Mouse (Mus musculus): Measurements from ENCODE around the gene Ankrd9. TPM values are rescaled to one million over a fixed set of nuclear protein-coding genes. Genes with fewer than 3 reads are reported as not detected.

The Ankrd9 gene
- total and polyA plus RNA-seq, 2 experiments: 1.4 to 12.8 TPM

GRCm38 (mm10) chr12:111004142-111004541 is 25.3 kb upstream of the Ankrd9 start:
- Histone ChIP-seq H3K27me3 (ENCODE audit: control insufficient read depth, insufficient read depth, low read length) (no peaks in the 10 kb centered on the region), H3K4me3 (ENCODE audit: insufficient read depth, low read depth, low read length) (no peak overlapping the region), H3K79me2 (ENCODE audit: control insufficient read depth, insufficient read depth, low read length) (no peaks in the 10 kb centered on the region), H3K27ac (replicated peaks; ENCODE audit: insufficient read depth, low read depth, low read length) (no peak overlapping the region), H3K9ac (ENCODE audit: low read depth, low read length) (no peak overlapping the region), H3K36me3 (ENCODE audit: control insufficient read depth, insufficient read depth, low read length) (no peaks in the 10 kb centered on the region), H3K4me1 (ENCODE audit: control insufficient read depth, insufficient read depth, low read length) (no peaks in the 10 kb centered on the region; the same call in 1 of the 2 replicates)
- TF ChIP-seq POLR2A (IDR thresholded peaks at IDR 0.05; ENCODE audit: extremely low read depth, insufficient read depth, low read length) (no peak), CTCF (IDR thresholded peaks at IDR 0.05; ENCODE audit: low read depth, low read length) (no peak)
- 90% methylated on average over 9 of the region's 9 CpGs for WGBS
- no peak for DNase-seq (ENCODE audit: extremely low read depth, low read depth, low spot score)

DNA sequence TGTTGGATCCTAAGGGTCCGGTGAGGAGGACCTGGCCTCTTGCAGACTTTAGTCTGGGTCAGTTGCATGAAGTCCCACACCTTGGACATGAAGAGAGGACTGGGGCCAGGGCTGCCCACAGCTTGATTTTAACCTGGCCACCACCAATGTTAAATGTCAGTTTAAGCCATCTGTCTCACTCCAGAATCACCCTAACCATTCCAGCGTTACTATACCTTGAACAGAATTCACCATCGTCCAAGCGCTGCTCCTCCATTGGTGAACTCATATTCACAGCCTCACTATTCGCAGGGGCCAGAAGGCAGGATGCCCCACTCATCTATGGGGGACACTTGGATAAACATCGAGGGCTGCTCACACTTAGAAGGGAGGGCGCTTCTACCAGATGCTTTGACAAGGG is 22.1 kb upstream of the Ankrd9 start:
- WGBS: 90% methylated on average over 7 of the region's 7 CpGs

DNA sequence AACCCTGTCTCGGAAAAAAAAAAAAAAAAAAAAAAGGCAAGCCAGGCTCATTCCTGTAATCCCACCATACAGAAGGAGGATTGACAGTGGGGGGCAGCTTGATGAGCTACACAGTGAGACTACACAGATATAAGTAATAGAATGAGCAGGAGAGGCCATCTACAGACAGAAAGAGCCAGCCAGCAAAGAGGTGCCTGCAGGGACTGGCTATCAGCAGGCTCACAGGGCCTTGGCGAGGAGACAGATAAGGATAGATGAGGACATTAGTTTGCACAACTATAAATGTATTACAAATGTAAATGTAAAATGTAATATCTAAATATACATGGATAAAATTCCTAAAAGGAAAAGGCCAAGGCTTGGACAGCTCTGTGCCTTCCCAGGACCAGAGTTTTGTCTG is 21.0 kb upstream of the Ankrd9 start:
- WGBS: 77% methylated on average over 2 of the region's 2 CpGs
- H3K9ac ChIP-seq (ENCODE audit: low read depth, low read length): no peak overlapping the region
- no peaks in the 10 kb centered on the region for H3K36me3 ChIP-seq (ENCODE audit: control insufficient read depth, insufficient read depth, low read length)
- no peak overlapping the region for H3K27ac ChIP-seq (replicated peaks; ENCODE audit: insufficient read depth, low read depth, low read length)
- DNase-seq (ENCODE audit: extremely low read depth, low read depth, low spot score): no peak
- H3K4me1 ChIP-seq (ENCODE audit: control insufficient read depth, insufficient read depth, low read length): no peaks in the 10 kb centered on the region
- H3K4me3 ChIP-seq (ENCODE audit: insufficient read depth, low read depth, low read length): no peak overlapping the region
- no peaks in the 10 kb centered on the region for H3K79me2 ChIP-seq (ENCODE audit: control insufficient read depth, insufficient read depth, low read length)
- H3K27me3 ChIP-seq (ENCODE audit: control insufficient read depth, insufficient read depth, low read length): no peaks in the 10 kb centered on the region
- TF ChIP-seq POLR2A (IDR thresholded peaks at IDR 0.05; ENCODE audit: extremely low read depth, insufficient read depth, low read length): no peak
- TF ChIP-seq CTCF (IDR thresholded peaks at IDR 0.05; ENCODE audit: low read depth, low read length): no peak

More for the DNA sequence above, 22.1 kb upstream of the Ankrd9 start:
- H3K36me3 ChIP-seq (ENCODE audit: control insufficient read depth, insufficient read depth, low read length): no peaks in the 10 kb centered on the region
- no peak overlapping the region for H3K4me3 ChIP-seq (ENCODE audit: insufficient read depth, low read depth, low read length)
- no peaks in the 10 kb centered on the region for H3K79me2 ChIP-seq (ENCODE audit: control insufficient read depth, insufficient read depth, low read length)
- no peaks in the 10 kb centered on the region for H3K27me3 ChIP-seq (ENCODE audit: control insufficient read depth, insufficient read depth, low read length)
- TF ChIP-seq POLR2A (IDR thresholded peaks at IDR 0.05; ENCODE audit: extremely low read depth, insufficient read depth, low read length): no peak
- no peak for TF ChIP-seq CTCF (IDR thresholded peaks at IDR 0.05; ENCODE audit: low read depth, low read length)
- DNase-seq (ENCODE audit: extremely low read depth, low read depth, low spot score): no peak
- H3K27ac ChIP-seq (replicated peaks; ENCODE audit: insufficient read depth, low read depth, low read length): no peak overlapping the region
- no peak overlapping the region for H3K9ac ChIP-seq (ENCODE audit: low read depth, low read length)
- no peaks in the 10 kb centered on the region; the same call in 1 of the 2 replicates for H3K4me1 ChIP-seq (ENCODE audit: control insufficient read depth, insufficient read depth, low read length)

DNA sequence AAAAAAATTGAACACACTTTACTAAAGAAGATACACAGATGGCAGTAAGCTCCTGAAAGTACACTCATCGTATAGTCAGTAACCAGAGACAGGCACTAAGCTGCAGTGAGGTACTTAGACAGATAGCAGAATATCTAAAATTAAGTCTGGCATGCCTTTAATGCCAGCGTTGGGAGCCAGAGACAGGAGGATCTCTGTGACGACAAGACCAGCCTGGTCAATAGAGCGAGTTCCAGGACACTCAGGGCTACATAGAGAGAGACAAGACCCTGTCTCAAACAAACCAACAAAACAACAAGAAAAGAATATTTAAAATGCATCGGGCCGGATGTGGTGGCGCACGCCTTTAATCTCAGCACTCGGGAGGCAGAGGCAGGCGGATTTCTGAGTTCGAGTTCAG is 19.3 kb upstream of the Ankrd9 start:
- 96% methylated on average over 11 of the region's 11 CpGs for WGBS
- H3K4me1 ChIP-seq (ENCODE audit: control insufficient read depth, insufficient read depth, low read length): no peaks in the 10 kb centered on the region
- no peak overlapping the region for H3K4me3 ChIP-seq (ENCODE audit: insufficient read depth, low read depth, low read length)
- no peaks in the 10 kb centered on the region for H3K79me2 ChIP-seq (ENCODE audit: control insufficient read depth, insufficient read depth, low read length)
- DNase-seq (ENCODE audit: extremely low read depth, low read depth, low spot score): no peak
- TF ChIP-seq CTCF (IDR thresholded peaks at IDR 0.05; ENCODE audit: low read depth, low read length) (no peak), POLR2A (IDR thresholded peaks at IDR 0.05; ENCODE audit: extremely low read depth, insufficient read depth, low read length) (no peak)
- no peak overlapping the region for H3K27ac ChIP-seq (replicated peaks; ENCODE audit: insufficient read depth, low read depth, low read length)
- no peak overlapping the region for H3K9ac ChIP-seq (ENCODE audit: low read depth, low read length)
- no peaks in the 10 kb centered on the region for H3K27me3 ChIP-seq (ENCODE audit: control insufficient read depth, insufficient read depth, low read length)
- no peaks in the 10 kb centered on the region for H3K36me3 ChIP-seq (ENCODE audit: control insufficient read depth, insufficient read depth, low read length)

DNA sequence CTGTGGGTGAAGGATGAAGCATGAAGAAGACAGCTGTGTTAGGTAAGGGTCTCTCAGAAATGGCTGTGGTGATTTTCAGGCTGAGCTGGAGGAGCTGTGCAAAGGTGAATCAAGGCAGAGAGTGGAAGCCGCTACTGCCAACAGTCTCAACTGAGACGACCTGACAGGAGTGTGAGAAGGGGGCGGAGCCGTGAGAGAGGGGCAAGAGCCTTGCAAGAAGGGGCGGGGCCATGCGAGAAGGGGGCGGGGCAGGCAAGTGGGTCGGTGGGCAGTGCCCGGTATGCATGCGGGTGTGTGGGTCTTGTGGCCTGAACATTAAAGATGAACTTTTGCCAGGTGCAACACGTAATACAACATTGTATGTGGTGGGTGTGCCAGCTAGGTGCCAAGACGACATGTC is 15.8 kb upstream of the Ankrd9 start:
- no peak for DNase-seq (ENCODE audit: extremely low read depth, low read depth, low spot score)
- H3K4me1 ChIP-seq (ENCODE audit: control insufficient read depth, insufficient read depth, low read length): no peaks in the 10 kb centered on the region
- H3K79me2 ChIP-seq (ENCODE audit: control insufficient read depth, insufficient read depth, low read length): no peaks in the 10 kb centered on the region
- H3K27me3 ChIP-seq (ENCODE audit: control insufficient read depth, insufficient read depth, low read length): no peaks in the 10 kb centered on the region
- H3K27ac ChIP-seq (replicated peaks; ENCODE audit: insufficient read depth, low read depth, low read length): no peak overlapping the region
- no peak overlapping the region for H3K9ac ChIP-seq (ENCODE audit: low read depth, low read length)
- 58% methylated on average over 12 of the region's 12 CpGs for WGBS
- H3K4me3 ChIP-seq (ENCODE audit: insufficient read depth, low read depth, low read length): no peak overlapping the region
- no peaks in the 10 kb centered on the region for H3K36me3 ChIP-seq (ENCODE audit: control insufficient read depth, insufficient read depth, low read length)
- no peak for TF ChIP-seq POLR2A (IDR thresholded peaks at IDR 0.05; ENCODE audit: extremely low read depth, insufficient read depth, low read length)
- no peak for TF ChIP-seq CTCF (IDR thresholded peaks at IDR 0.05; ENCODE audit: low read depth, low read length)

GRCm38 (mm10) chr12:110993226-110993625 is 14.4 kb upstream of the Ankrd9 start:
- H3K36me3 ChIP-seq (ENCODE audit: control insufficient read depth, insufficient read depth, low read length): no peaks in the 10 kb centered on the region
- H3K27ac ChIP-seq (replicated peaks; ENCODE audit: insufficient read depth, low read depth, low read length): no peak overlapping the region
- no peak overlapping the region for H3K9ac ChIP-seq (ENCODE audit: low read depth, low read length)
- H3K4me1 ChIP-seq (ENCODE audit: control insufficient read depth, insufficient read depth, low read length): no peaks in the 10 kb centered on the region
- no peaks in the 10 kb centered on the region for H3K27me3 ChIP-seq (ENCODE audit: control insufficient read depth, insufficient read depth, low read length)
- H3K4me3 ChIP-seq (ENCODE audit: insufficient read depth, low read depth, low read length): no peak overlapping the region
- WGBS: 48% methylated on average over 3 of the region's 3 CpGs
- TF ChIP-seq POLR2A (IDR thresholded peaks at IDR 0.05; ENCODE audit: extremely low read depth, insufficient read depth, low read length): no peak
- no peak for TF ChIP-seq CTCF (IDR thresholded peaks at IDR 0.05; ENCODE audit: low read depth, low read length)
- DNase-seq (ENCODE audit: extremely low read depth, low read depth, low spot score): peak; percentile 55
- no peaks in the 10 kb centered on the region for H3K79me2 ChIP-seq (ENCODE audit: control insufficient read depth, insufficient read depth, low read length)
